In the genomic region with DNA sequence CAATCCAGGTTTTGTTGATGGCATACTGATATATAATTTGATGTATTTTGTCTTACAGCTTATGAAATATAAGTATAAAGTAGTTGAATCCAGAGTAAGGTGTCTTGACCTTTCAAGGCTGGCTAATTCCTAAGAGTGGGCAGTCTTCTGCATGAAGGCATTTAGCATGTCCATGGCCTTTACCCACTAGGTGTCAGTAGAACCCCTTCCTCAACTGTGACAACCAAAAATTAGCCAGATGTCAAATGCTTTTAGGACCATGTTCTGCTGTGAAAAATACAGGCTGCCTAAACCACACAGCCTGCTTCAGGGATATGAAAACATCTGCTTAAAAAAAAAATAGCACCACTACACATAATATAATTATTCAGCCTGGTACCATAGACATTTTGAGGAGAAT, we compare ENCODE assay signal across 10 mouse cellular contexts. TPM values are rescaled to one million over a fixed set of nuclear protein-coding genes. Genes with fewer than 3 reads are reported as not detected.
DNase-seq lines count a peak whose midpoint lies in the region; ATAC-seq lines count a peak whose summit lies in the region.
"Had no signal": no experiment of that assay in that cellular context is flagged by ENCODE, and none has a peak within 500 bp of the region (broad histone marks: within the 10 kb centered on the region; RNA-seq: fewer than 3 reads in every experiment).

No protein-coding gene starts in this region.

- H3K4me2 ChIP-seq in embryonic facial prominence, embryonic 14.5 days (ENCODE audit: low read depth, low read length), result no peak overlapping the region
- H3K4me2 ChIP-seq: embryonic facial prominence, embryonic 13.5 days; limb, embryonic 13.5 days had no signal

- peaks cover 10% of the 10 kb centered on the region for H3K4me1 ChIP-seq in heart, embryonic 10.5 days
- no peaks in the 10 kb centered on the region; the same call in 1 of the 2 replicates for H3K4me1 ChIP-seq in embryonic facial prominence, embryonic 14.5 days (ENCODE audit: control insufficient read depth, insufficient read depth, low read length)

- ATAC-seq in embryonic facial prominence, embryonic 14.5 days (ENCODE audit: low read depth), result no peak

- no peaks in the 10 kb centered on the region for H3K36me3 ChIP-seq in heart, embryonic 10.5 days
- H3K36me3 ChIP-seq in embryonic facial prominence, embryonic 14.5 days (ENCODE audit: control insufficient read depth, insufficient read depth, low read length), result no peaks in the 10 kb centered on the region
- H3K36me3 ChIP-seq: embryonic facial prominence, embryonic 13.5 days; limb, embryonic 13.5 days had no signal

- no peak overlapping the region for H3K4me3 ChIP-seq in heart, embryonic 10.5 days
- H3K4me3 ChIP-seq in embryonic facial prominence, embryonic 14.5 days (ENCODE audit: low read depth, low read length), result no peak overlapping the region
- H3K4me3 ChIP-seq: embryonic facial prominence, embryonic 13.5 days; limb, embryonic 13.5 days had no signal

- peak; percentile 84 for DNase-seq in heart, adult 11 months
- no peak for DNase-seq in heart, embryonic 10.5 days (ENCODE audit: low spot score)
- peak; percentile 23 for DNase-seq in urinary bladder, postnatal 14 days (ENCODE audit: low spot score)
- DNase-seq in urinary bladder, postnatal 4 days (ENCODE audit: low spot score in 2 of 2), result no peak
- DNase-seq in embryonic facial prominence, embryonic 14.5 days (ENCODE audit: low spot score), result peak; percentile 82
- peak; percentile 59 for DNase-seq in lung, postnatal 25 days (ENCODE audit: low spot score)
- no peak for DNase-seq in spleen, adult 12 weeks (ENCODE audit: low spot score)
- DNase-seq in urinary bladder, postnatal 25 days (ENCODE audit: low spot score), result no peak

- no peaks in the 10 kb centered on the region for H3K27me3 ChIP-seq in heart, embryonic 10.5 days (ENCODE audit: insufficient read depth, poor library complexity, severe bottlenecking)
- no peaks in the 10 kb centered on the region for H3K27me3 ChIP-seq in embryonic facial prominence, embryonic 14.5 days (replicated peaks; ENCODE audit: control insufficient read depth, insufficient read depth, low read length)
- H3K27me3 ChIP-seq: embryonic facial prominence, embryonic 13.5 days; limb, embryonic 13.5 days had no signal

- no peak overlapping the region for H3K27ac ChIP-seq in heart, embryonic 10.5 days
- H3K27ac ChIP-seq in embryonic facial prominence, embryonic 14.5 days (replicated peaks; ENCODE audit: low read depth, low read length), result no peak overlapping the region
- H3K27ac ChIP-seq: embryonic facial prominence, embryonic 13.5 days; limb, embryonic 13.5 days had no signal

- H3K9me3 ChIP-seq in heart, embryonic 10.5 days, result no peaks in the 10 kb centered on the region
- H3K9me3 ChIP-seq in embryonic facial prominence, embryonic 14.5 days (ENCODE audit: control insufficient read depth, low read length), result no peaks in the 10 kb centered on the region
- H3K9me3 ChIP-seq: embryonic facial prominence, embryonic 13.5 days; limb, embryonic 13.5 days had no signal

- no peak overlapping the region for H3K9ac ChIP-seq in embryonic facial prominence, embryonic 14.5 days (ENCODE audit: low read depth, low read length)
- H3K9ac ChIP-seq: embryonic facial prominence, embryonic 13.5 days; limb, embryonic 13.5 days had no signal

RNA-seq across cellular contexts. Expression of a gene that starts 11.8 kb away (rescaled TPM):
- 68.3 and 92.7 TPM in 2 replicates for polyA plus RNA-seq in heart, embryonic 10.5 days (2016; fragmentation: Nextera tagmentation; extraction: Ambion mirVana)
- polyA plus RNA-seq in embryonic facial prominence, embryonic 14.5 days (2014; fragmentation: Nextera tagmentation; extraction: Ambion mirVana), result 75.2 and 82.0 TPM in 2 replicates

Comparison
In these comparisons a context has a peak if more than half of its experiments do, and no peak if none do; other contexts are left out.
1. DNase-seq: peak in heart, adult 11 months (single experiment), urinary bladder, postnatal 14 days (single experiment), embryonic facial prominence, embryonic 14.5 days (single experiment) and lung, postnatal 25 days (single experiment); none in heart, embryonic 10.5 days (single experiment), urinary bladder, postnatal 4 days (0 of 2), spleen, adult 12 weeks (single experiment) and urinary bladder, postnatal 25 days (single experiment).